15 mouse cellular contexts compared by ENCODE assay signal in the genomic region with DNA sequence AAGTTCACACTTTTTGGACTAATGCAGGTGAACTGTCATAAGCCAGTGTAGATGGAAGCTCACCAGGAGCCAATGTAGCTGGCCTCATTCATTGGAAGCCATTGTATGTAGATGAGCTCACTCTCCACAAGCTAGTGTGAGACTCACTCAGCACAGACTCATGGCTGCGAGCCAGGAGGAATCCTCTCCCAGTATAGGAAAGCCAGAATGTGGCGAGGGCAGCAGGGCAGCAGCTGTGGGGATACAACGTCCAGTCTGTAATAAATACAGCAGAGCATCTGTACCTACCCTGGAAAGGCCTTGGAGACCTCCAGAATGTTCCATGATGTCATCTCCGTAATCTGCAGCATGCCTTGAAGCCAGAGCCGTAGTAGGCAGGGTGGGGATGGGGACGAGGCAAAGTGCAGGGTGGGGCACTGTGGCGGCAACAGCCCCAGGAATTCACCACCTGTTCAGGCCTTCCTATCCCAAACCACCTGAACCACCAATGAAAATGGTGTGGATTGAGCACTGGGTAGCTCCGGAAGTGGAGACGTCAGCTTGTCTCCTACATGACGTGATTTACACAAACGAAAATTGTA.
A peak's percentile ranks its signal among the peaks of the same experiment; 100 is the strongest.
DNase-seq lines count a peak whose midpoint lies in the region; ATAC-seq lines count a peak whose summit lies in the region.
"Had no signal": no experiment of that assay in that cellular context is flagged by ENCODE, and none has a peak within 500 bp of the region (broad histone marks: within the 10 kb centered on the region; RNA-seq: fewer than 3 reads in every experiment).

No protein-coding gene starts in this region.

- DNase-seq in embryonic facial prominence, embryonic 14.5 days (ENCODE audit: low spot score): peak; percentile 56
- no peak for DNase-seq in embryonic facial prominence, embryonic 10.5 days (ENCODE audit: low spot score)
- DNase-seq in kidney, postnatal 36 days: no peak
- peak; percentile 67 for DNase-seq in midbrain, embryonic 11.5 days (ENCODE audit: low spot score, missing footprints)
- no peak for DNase-seq in spleen, postnatal 36 days (ENCODE audit: low spot score in 2 of 2)
- DNase-seq: adrenal gland, adult 8-10 months; cerebellum, adult 9-10 months; kidney, adult 9 months; layer of hippocampus, adult 9-11 months; liver, postnatal 0 days had no signal

- H3K4me2 ChIP-seq in embryonic facial prominence, embryonic 14.5 days (ENCODE audit: low read depth, low read length): no peak overlapping the region
- no peak overlapping the region for H3K4me2 ChIP-seq in kidney, embryonic 14.5 days (replicated peaks; ENCODE audit: low read depth, low read length)
- no peak overlapping the region for H3K4me2 ChIP-seq in midbrain, embryonic 11.5 days
- H3K4me2 ChIP-seq in midbrain, embryonic 15.5 days: no peak overlapping the region
- H3K4me2 ChIP-seq in limb, embryonic 15.5 days: no peak overlapping the region
- H3K4me2 ChIP-seq: midbrain, embryonic 12.5 days; neural tube, embryonic 12.5 days had no signal

- H3K9me3 ChIP-seq in embryonic facial prominence, embryonic 14.5 days (ENCODE audit: control insufficient read depth, low read length): no peaks in the 10 kb centered on the region
- H3K9me3 ChIP-seq in embryonic facial prominence, embryonic 10.5 days: no peaks in the 10 kb centered on the region
- H3K9me3 ChIP-seq in kidney, embryonic 14.5 days (ENCODE audit: control insufficient read depth, low read length): no peaks in the 10 kb centered on the region
- H3K9me3 ChIP-seq in midbrain, embryonic 11.5 days (ENCODE audit: control insufficient read depth, low read length): no peaks in the 10 kb centered on the region
- no peaks in the 10 kb centered on the region for H3K9me3 ChIP-seq in midbrain, embryonic 15.5 days
- no peaks in the 10 kb centered on the region for H3K9me3 ChIP-seq in limb, embryonic 15.5 days
- H3K9me3 ChIP-seq: midbrain, embryonic 12.5 days; neural tube, embryonic 12.5 days had no signal

- H3K27ac ChIP-seq in embryonic facial prominence, embryonic 14.5 days (replicated peaks; ENCODE audit: low read depth, low read length): no peak overlapping the region
- no peak overlapping the region for H3K27ac ChIP-seq in embryonic facial prominence, embryonic 10.5 days (replicated peaks)
- H3K27ac ChIP-seq in kidney, embryonic 14.5 days (ENCODE audit: low read depth, low read length): no peak overlapping the region
- H3K27ac ChIP-seq in midbrain, embryonic 11.5 days (ENCODE audit: low read depth, low read length): no peak overlapping the region
- H3K27ac ChIP-seq in midbrain, embryonic 15.5 days: no peak overlapping the region
- H3K27ac ChIP-seq in limb, embryonic 15.5 days: no peak overlapping the region
- H3K27ac ChIP-seq: midbrain, embryonic 12.5 days; neural tube, embryonic 12.5 days had no signal

- no peaks in the 10 kb centered on the region for H3K27me3 ChIP-seq in embryonic facial prominence, embryonic 14.5 days (replicated peaks; ENCODE audit: control insufficient read depth, insufficient read depth, low read length)
- no peaks in the 10 kb centered on the region for H3K27me3 ChIP-seq in embryonic facial prominence, embryonic 10.5 days (replicated peaks; ENCODE audit: low read depth, poor library complexity, severe bottlenecking)
- H3K27me3 ChIP-seq in kidney, embryonic 14.5 days (ENCODE audit: control insufficient read depth, insufficient read depth, low read length): no peaks in the 10 kb centered on the region
- H3K27me3 ChIP-seq in midbrain, embryonic 11.5 days (ENCODE audit: control insufficient read depth, insufficient read depth, low read length): no peaks in the 10 kb centered on the region
- H3K27me3 ChIP-seq in midbrain, embryonic 15.5 days (replicated peaks): no peaks in the 10 kb centered on the region
- H3K27me3 ChIP-seq in limb, embryonic 15.5 days: no peaks in the 10 kb centered on the region
- H3K27me3 ChIP-seq: midbrain, embryonic 12.5 days; neural tube, embryonic 12.5 days had no signal

- 68% methylated on average over 11 of the region's 11 CpGs for WGBS in embryonic facial prominence, embryonic 14.5 days
- 86% methylated on average over 11 of the region's 11 CpGs for WGBS in embryonic facial prominence, embryonic 10.5 days
- WGBS in kidney, embryonic 14.5 days: 77% methylated on average over 11 of the region's 11 CpGs
- 90% methylated on average over 11 of the region's 11 CpGs for WGBS in midbrain, embryonic 11.5 days
- 81% methylated on average over 11 of the region's 11 CpGs for WGBS in midbrain, embryonic 15.5 days
- WGBS in limb, embryonic 15.5 days: 59% methylated on average over 11 of the region's 11 CpGs

- H3K4me3 ChIP-seq in embryonic facial prominence, embryonic 14.5 days (ENCODE audit: low read depth, low read length): no peak overlapping the region
- no peak overlapping the region for H3K4me3 ChIP-seq in embryonic facial prominence, embryonic 10.5 days
- H3K4me3 ChIP-seq in kidney, embryonic 14.5 days (ENCODE audit: low read length): no peak overlapping the region
- no peak overlapping the region for H3K4me3 ChIP-seq in midbrain, embryonic 11.5 days (ENCODE audit: low read depth, low read length)
- H3K4me3 ChIP-seq in midbrain, embryonic 15.5 days: no peak overlapping the region
- no peak overlapping the region for H3K4me3 ChIP-seq in limb, embryonic 15.5 days
- H3K4me3 ChIP-seq: midbrain, embryonic 12.5 days; neural tube, embryonic 12.5 days had no signal

- no peaks in the 10 kb centered on the region for H3K4me1 ChIP-seq in embryonic facial prominence, embryonic 14.5 days (ENCODE audit: control insufficient read depth, insufficient read depth, low read length)
- peaks cover 23% of the 10 kb centered on the region for H3K4me1 ChIP-seq in embryonic facial prominence, embryonic 10.5 days
- no peaks in the 10 kb centered on the region for H3K4me1 ChIP-seq in kidney, embryonic 14.5 days (ENCODE audit: control insufficient read depth, insufficient read depth, low read length)
- H3K4me1 ChIP-seq in midbrain, embryonic 11.5 days (ENCODE audit: control insufficient read depth, insufficient read depth, low read length): no peaks in the 10 kb centered on the region
- H3K4me1 ChIP-seq in midbrain, embryonic 15.5 days: no peaks in the 10 kb centered on the region
- H3K4me1 ChIP-seq in limb, embryonic 15.5 days: 0 out of 2 replicates have a peak, but pooled peaks cover 5% of the 10 kb centered on the region

- peak; percentile 73 for ATAC-seq in embryonic facial prominence, embryonic 14.5 days (ENCODE audit: low read depth)
- peak; percentile 9; the same call in 1 of the 2 replicates for ATAC-seq in kidney, embryonic 14.5 days (ENCODE audit: low FRiP score, low TSS enrichment)
- ATAC-seq in midbrain, embryonic 11.5 days (ENCODE audit: low FRiP score): no peak
- ATAC-seq in midbrain, embryonic 15.5 days (replicated peaks): no peak
- peak; percentile 68 for ATAC-seq in limb, embryonic 15.5 days (ENCODE audit: insufficient number of reproducible peaks, low FRiP score, low TSS enrichment, low read depth)
- ATAC-seq: liver, postnatal 0 days had no signal

- no peak overlapping the region for H3K9ac ChIP-seq in embryonic facial prominence, embryonic 14.5 days (ENCODE audit: low read depth, low read length)
- H3K9ac ChIP-seq in kidney, embryonic 14.5 days (ENCODE audit: low read depth, low read length): no peak overlapping the region
- H3K9ac ChIP-seq in midbrain, embryonic 11.5 days (ENCODE audit: low read length): no peak overlapping the region
- H3K9ac ChIP-seq in midbrain, embryonic 15.5 days: no peak overlapping the region
- no peak overlapping the region for H3K9ac ChIP-seq in limb, embryonic 15.5 days
- H3K9ac ChIP-seq: liver, postnatal 0 days; midbrain, embryonic 12.5 days; neural tube, embryonic 12.5 days had no signal

- H3K36me3 ChIP-seq in embryonic facial prominence, embryonic 14.5 days (ENCODE audit: control insufficient read depth, insufficient read depth, low read length): no peaks in the 10 kb centered on the region
- no peaks in the 10 kb centered on the region for H3K36me3 ChIP-seq in embryonic facial prominence, embryonic 10.5 days (replicated peaks)
- no peaks in the 10 kb centered on the region for H3K36me3 ChIP-seq in kidney, embryonic 14.5 days (ENCODE audit: control insufficient read depth, insufficient read depth, low read length)
- no peaks in the 10 kb centered on the region for H3K36me3 ChIP-seq in midbrain, embryonic 11.5 days (ENCODE audit: control insufficient read depth, insufficient read depth, low read length)
- H3K36me3 ChIP-seq in midbrain, embryonic 15.5 days (replicated peaks): no peaks in the 10 kb centered on the region
- H3K36me3 ChIP-seq in limb, embryonic 15.5 days: no peaks in the 10 kb centered on the region
- H3K36me3 ChIP-seq: midbrain, embryonic 12.5 days; neural tube, embryonic 12.5 days had no signal

Comparison
In these comparisons a context has a peak if more than half of its experiments do, and no peak if none do; other contexts are left out.
1. DNase-seq: peak in embryonic facial prominence, embryonic 14.5 days (single experiment) and midbrain, embryonic 11.5 days (single experiment); none in embryonic facial prominence, embryonic 10.5 days (single experiment), kidney, postnatal 36 days (0 of 2) and spleen, postnatal 36 days (0 of 2).
2. ATAC-seq: peak in embryonic facial prominence, embryonic 14.5 days (single experiment), kidney, embryonic 14.5 days (single experiment) and limb, embryonic 15.5 days (single experiment); none in midbrain, embryonic 11.5 days (single experiment) and midbrain, embryonic 15.5 days (single experiment).